Mouse (Mus musculus): ENCODE measurements at regions not wholly inside any gene's neighbourhood (a gene's known extent, or its start where the extent isn't known, plus 50 kb on each side); places are given as distances from the start of the nearest gene placed in this dataset.
A peak's percentile ranks its signal among the peaks of the same experiment; 100 is the strongest.

DNA sequence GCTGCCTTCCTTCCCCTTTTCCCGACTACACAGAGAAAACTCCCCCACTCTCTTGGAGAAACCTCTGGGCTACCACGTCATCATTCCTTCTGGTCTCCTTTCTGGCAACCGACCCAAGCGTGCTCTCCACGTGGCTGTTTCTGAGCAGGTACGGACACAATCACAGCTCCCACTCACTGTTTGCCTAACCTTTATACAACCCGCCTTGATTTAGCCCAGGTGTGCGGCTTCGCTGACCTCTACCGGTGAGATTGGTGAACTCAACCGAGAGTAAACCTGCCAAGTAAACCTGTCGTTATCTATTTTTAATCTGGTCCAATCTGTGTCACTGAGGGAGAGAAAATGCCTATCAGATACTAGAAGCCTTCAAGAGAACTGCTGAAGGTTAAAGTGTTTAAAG is 142.7 kb upstream of the Gnai1 start:
- Histone ChIP-seq H3K27me3 (ENCODE audit: control insufficient read depth, insufficient read depth, low read length) (no peaks in the 10 kb centered on the region), H3K4me2 (replicated peaks; ENCODE audit: low read depth, low read length) (no peak overlapping the region), H3K9me3 (ENCODE audit: control insufficient read depth, low read depth, low read length) (no peaks in the 10 kb centered on the region), H3K9ac (replicated peaks; ENCODE audit: low read depth, low read length) (no peak overlapping the region), H3K4me1 (ENCODE audit: control insufficient read depth, insufficient read depth, low read length) (no peaks in the 10 kb centered on the region), H3K36me3 (ENCODE audit: control insufficient read depth, insufficient read depth, low read length) (no peaks in the 10 kb centered on the region), H3K4me3 (ENCODE audit: low read depth, low read length) (no peak overlapping the region), H3K27ac (ENCODE audit: low read length) (no peak overlapping the region)
- ATAC-seq (ENCODE audit: insufficient number of reproducible peaks, insufficient read depth, low FRiP score, low read depth): peak; percentile 77
- 17% methylated on average over 12 of the region's 12 CpGs for WGBS

DNA sequence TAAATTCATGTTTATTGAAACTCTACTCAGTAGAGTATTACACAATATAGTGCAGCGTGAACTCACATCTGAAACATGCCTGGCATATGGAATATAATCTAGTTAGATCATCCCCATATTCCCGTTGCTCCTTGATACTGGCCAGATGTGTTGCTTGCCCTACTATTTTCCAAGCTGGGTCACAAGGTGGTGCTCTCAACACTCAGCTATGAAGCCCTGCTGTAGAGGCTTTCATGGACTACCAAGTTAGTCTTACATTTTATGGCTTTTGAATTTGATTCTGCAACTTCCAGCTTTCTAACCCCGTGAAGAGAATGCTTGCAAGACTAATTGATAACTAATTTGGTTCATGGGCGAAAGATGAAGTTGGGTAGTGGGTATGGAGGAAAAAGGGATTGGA is 134.2 kb upstream of the Gnai1 start:
- ATAC-seq (ENCODE audit: insufficient number of reproducible peaks, insufficient read depth, low FRiP score, low read depth): no peak
- H3K4me3 ChIP-seq (ENCODE audit: low read depth, low read length): no peak overlapping the region
- H3K4me1 ChIP-seq (ENCODE audit: control insufficient read depth, insufficient read depth, low read length): no peaks in the 10 kb centered on the region
- H3K27me3 ChIP-seq (ENCODE audit: control insufficient read depth, insufficient read depth, low read length): no peaks in the 10 kb centered on the region
- 70% methylated on average over 4 of the region's 4 CpGs for WGBS
- H3K4me2 ChIP-seq (replicated peaks; ENCODE audit: low read depth, low read length): no peak overlapping the region
- H3K9ac ChIP-seq (replicated peaks; ENCODE audit: low read depth, low read length): no peak overlapping the region
- H3K27ac ChIP-seq (ENCODE audit: low read length): no peak overlapping the region
- no peaks in the 10 kb centered on the region for H3K36me3 ChIP-seq (ENCODE audit: control insufficient read depth, insufficient read depth, low read length)
- H3K9me3 ChIP-seq (ENCODE audit: control insufficient read depth, low read depth, low read length): no peaks in the 10 kb centered on the region

DNA sequence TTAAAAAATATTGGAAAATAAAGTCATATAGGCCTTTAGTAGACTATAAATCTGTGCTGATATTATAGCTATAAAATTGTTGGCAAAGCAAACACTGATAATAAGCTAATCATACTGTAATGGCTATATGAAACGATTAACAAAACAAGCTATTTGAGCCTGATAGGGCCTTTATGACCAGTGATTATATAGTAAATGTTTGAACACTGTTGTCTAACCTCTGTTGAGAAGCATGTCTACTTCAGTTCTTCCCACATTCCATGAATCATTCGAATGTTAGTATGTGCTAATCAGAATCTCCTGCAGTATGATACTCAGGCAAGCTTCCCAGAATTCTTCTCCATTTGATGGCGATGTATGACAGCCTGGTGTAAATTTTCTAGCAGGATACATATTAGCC is 129.6 kb upstream of the Gnai1 start:
- Histone ChIP-seq H3K27me3 (ENCODE audit: control insufficient read depth, insufficient read depth, low read length) (no peaks in the 10 kb centered on the region), H3K36me3 (ENCODE audit: control insufficient read depth, insufficient read depth, low read length) (no peaks in the 10 kb centered on the region), H3K4me2 (replicated peaks; ENCODE audit: low read depth, low read length) (no peak overlapping the region), H3K27ac (ENCODE audit: low read length) (no peak overlapping the region), H3K9ac (replicated peaks; ENCODE audit: low read depth, low read length) (no peak overlapping the region), H3K4me3 (ENCODE audit: low read depth, low read length) (no peak overlapping the region), H3K9me3 (ENCODE audit: control insufficient read depth, low read depth, low read length) (no peaks in the 10 kb centered on the region), H3K4me1 (ENCODE audit: control insufficient read depth, insufficient read depth, low read length) (no peaks in the 10 kb centered on the region)
- 84% methylated on average over 3 of the region's 3 CpGs for WGBS
- no peak for ATAC-seq (ENCODE audit: insufficient number of reproducible peaks, insufficient read depth, low FRiP score, low read depth)

DNA sequence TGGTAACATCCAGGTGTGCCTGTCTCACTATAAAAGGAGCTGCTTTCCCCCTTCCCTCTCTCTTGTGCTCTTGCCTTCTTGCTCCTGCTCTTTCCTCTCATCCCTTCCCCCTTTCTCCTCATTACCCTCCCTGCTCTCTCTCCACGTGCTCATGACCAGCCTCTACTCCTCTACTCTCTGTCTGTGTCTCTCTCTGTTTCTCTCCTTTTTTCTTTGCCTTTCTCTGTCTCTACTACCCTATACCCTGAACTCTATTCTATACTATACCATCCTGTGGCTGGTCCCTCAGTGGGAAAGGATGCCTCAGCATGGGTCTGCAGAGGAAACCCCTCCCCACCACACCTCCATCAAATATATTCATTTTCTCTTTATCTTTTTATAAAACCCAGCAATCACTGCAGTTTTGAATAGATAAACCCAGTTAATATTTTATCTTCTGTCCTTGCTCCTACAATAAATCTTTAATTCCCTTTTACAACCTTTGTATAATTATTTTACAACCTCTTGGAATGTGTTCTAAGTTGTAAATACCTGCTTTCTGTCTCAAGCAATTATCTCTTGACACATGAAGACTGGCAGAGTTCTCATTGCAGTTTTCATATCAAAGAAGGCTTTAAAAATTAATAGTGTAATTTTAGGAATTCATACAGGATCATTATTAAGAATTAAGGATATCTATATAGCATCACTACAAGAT is 127.1 kb upstream of the Gnai1 start:
- H3K4me1 ChIP-seq (ENCODE audit: control insufficient read depth, insufficient read depth, low read length): no peaks in the 10 kb centered on the region
- H3K27me3 ChIP-seq (ENCODE audit: control insufficient read depth, insufficient read depth, low read length): no peaks in the 10 kb centered on the region
- H3K4me3 ChIP-seq (ENCODE audit: low read depth, low read length): no peak overlapping the region
- H3K36me3 ChIP-seq (ENCODE audit: control insufficient read depth, insufficient read depth, low read length): no peaks in the 10 kb centered on the region
- no peak for ATAC-seq (ENCODE audit: insufficient number of reproducible peaks, insufficient read depth, low FRiP score, low read depth)
- WGBS: 23% methylated on average over 1 of the region's 1 CpGs
- H3K9me3 ChIP-seq (ENCODE audit: control insufficient read depth, low read depth, low read length): no peaks in the 10 kb centered on the region
- H3K9ac ChIP-seq (replicated peaks; ENCODE audit: low read depth, low read length): no peak overlapping the region
- H3K27ac ChIP-seq (ENCODE audit: low read length): no peak overlapping the region
- no peak overlapping the region for H3K4me2 ChIP-seq (replicated peaks; ENCODE audit: low read depth, low read length)

DNA sequence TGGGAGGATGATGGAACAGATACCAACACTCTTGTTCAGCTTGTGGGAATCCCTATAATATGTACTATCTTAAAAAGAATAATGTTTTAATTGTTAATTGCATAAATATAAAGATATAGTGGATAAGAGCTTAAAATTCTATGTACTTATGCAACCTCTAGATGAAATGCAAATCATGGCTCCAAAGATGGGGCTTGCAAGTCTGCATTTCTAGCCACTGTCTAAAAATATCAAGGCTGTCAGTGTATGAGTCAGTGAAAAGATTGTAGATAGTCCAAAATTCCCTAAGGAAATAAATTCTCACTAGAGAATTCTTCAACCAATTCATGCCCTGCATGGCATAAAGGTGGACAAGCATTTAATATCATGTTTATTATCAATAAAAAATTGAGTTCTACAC is 124.2 kb upstream of the Gnai1 start:
- H3K27ac ChIP-seq (ENCODE audit: low read length): no peak overlapping the region
- H3K36me3 ChIP-seq (ENCODE audit: control insufficient read depth, insufficient read depth, low read length): no peaks in the 10 kb centered on the region
- no peaks in the 10 kb centered on the region for H3K27me3 ChIP-seq (ENCODE audit: control insufficient read depth, insufficient read depth, low read length)
- H3K9me3 ChIP-seq (ENCODE audit: control insufficient read depth, low read depth, low read length): no peaks in the 10 kb centered on the region
- H3K9ac ChIP-seq (replicated peaks; ENCODE audit: low read depth, low read length): no peak overlapping the region
- ATAC-seq (ENCODE audit: insufficient number of reproducible peaks, insufficient read depth, low FRiP score, low read depth): no peak
- H3K4me3 ChIP-seq (ENCODE audit: low read depth, low read length): no peak overlapping the region
- H3K4me2 ChIP-seq (replicated peaks; ENCODE audit: low read depth, low read length): no peak overlapping the region
- no peaks in the 10 kb centered on the region for H3K4me1 ChIP-seq (ENCODE audit: control insufficient read depth, insufficient read depth, low read length)

DNA sequence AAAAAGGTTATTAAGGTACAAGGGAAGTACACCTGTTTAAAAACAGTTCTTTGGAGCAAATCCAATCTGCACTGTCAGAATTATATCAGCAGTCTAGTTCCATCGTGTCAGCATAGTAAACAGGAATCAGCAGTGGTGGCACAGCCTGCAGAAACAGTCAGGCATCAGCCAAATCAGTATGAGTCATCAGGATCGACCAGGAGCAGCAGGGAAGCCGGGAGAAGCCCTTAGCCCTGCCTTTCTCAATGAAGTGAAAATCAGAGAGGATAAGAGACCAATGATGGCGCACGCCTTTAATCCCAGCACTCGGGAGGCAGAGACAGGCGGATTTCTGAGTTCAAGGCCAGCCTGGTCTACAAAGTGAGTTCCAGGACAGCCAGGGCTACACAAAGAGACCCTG is 118.3 kb upstream of the Gnai1 start:
- WGBS: 83% methylated on average over 7 of the region's 7 CpGs
- Histone ChIP-seq H3K27me3 (ENCODE audit: control insufficient read depth, insufficient read depth, low read length) (no peaks in the 10 kb centered on the region), H3K4me1 (ENCODE audit: control insufficient read depth, insufficient read depth, low read length) (no peaks in the 10 kb centered on the region), H3K4me3 (ENCODE audit: low read depth, low read length) (no peak overlapping the region), H3K9ac (replicated peaks; ENCODE audit: low read depth, low read length) (no peak overlapping the region), H3K4me2 (replicated peaks; ENCODE audit: low read depth, low read length) (no peak overlapping the region), H3K27ac (ENCODE audit: low read length) (no peak overlapping the region), H3K9me3 (ENCODE audit: control insufficient read depth, low read depth, low read length) (no peaks in the 10 kb centered on the region), H3K36me3 (ENCODE audit: control insufficient read depth, insufficient read depth, low read length) (no peaks in the 10 kb centered on the region)
- no peak for ATAC-seq (ENCODE audit: insufficient number of reproducible peaks, insufficient read depth, low FRiP score, low read depth)

DNA sequence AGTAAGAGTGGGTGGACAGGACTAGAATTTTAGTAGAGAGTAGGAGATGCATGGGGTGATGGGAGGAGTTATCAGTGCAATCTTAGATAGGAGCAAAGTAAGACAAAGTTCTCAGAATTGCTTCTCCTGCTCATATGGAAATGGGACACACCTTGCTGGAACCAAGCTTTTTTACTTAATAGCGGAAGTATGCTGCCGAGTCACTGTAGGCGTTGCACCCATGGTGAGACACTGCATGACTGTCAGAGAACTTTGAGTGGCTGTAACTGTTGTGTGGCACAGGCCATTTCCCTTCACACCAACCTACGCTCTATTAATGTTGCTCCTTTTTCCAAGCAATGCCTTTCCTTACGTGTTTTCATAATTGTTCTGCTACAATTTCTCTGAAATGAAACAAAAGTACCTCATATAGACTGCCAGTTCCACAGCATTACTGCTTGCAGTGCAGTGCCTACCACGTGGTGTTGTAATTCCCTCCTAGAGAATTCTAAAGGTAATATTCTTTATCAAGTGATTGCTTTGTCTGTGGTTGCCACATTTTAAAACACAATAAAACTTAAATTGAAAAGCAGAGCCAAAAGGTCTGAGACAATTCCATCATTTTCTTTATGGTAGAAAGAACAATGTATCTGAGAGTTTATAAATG is 117.3 kb upstream of the Gnai1 start:
- no peaks in the 10 kb centered on the region for H3K4me1 ChIP-seq (ENCODE audit: control insufficient read depth, insufficient read depth, low read length)
- no peak overlapping the region for H3K4me2 ChIP-seq (replicated peaks; ENCODE audit: low read depth, low read length)
- no peak overlapping the region for H3K9ac ChIP-seq (replicated peaks; ENCODE audit: low read depth, low read length)
- H3K27me3 ChIP-seq (ENCODE audit: control insufficient read depth, insufficient read depth, low read length): no peaks in the 10 kb centered on the region
- no peaks in the 10 kb centered on the region for H3K36me3 ChIP-seq (ENCODE audit: control insufficient read depth, insufficient read depth, low read length)
- H3K4me3 ChIP-seq (ENCODE audit: low read depth, low read length): no peak overlapping the region
- no peaks in the 10 kb centered on the region for H3K9me3 ChIP-seq (ENCODE audit: control insufficient read depth, low read depth, low read length)
- no peak for ATAC-seq (ENCODE audit: insufficient number of reproducible peaks, insufficient read depth, low FRiP score, low read depth)
- 84% methylated on average over 6 of the region's 6 CpGs for WGBS
- H3K27ac ChIP-seq (ENCODE audit: low read length): no peak overlapping the region

DNA sequence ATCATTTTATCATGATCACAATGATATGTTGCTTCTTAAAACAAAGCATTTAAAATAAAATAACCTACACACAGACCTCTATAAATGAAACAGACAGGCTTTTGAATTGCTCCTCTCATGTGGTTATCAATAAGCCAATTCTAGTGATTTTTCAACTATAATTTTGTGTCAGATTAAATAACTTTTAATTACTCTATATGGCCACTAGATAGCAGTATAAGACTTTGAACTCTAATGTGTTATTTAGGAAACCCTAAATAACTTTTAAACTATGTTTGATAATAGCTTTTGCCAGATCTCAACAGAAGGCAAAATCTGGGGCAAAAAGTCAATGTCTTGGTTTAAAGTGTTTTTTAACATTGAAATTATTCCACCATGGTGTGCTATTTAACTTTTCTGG is 112.0 kb upstream of the Gnai1 start:
- no peaks in the 10 kb centered on the region for H3K9me3 ChIP-seq (ENCODE audit: control insufficient read depth, low read depth, low read length)
- H3K4me3 ChIP-seq (ENCODE audit: low read depth, low read length): no peak overlapping the region
- no peak for ATAC-seq (ENCODE audit: insufficient number of reproducible peaks, insufficient read depth, low FRiP score, low read depth)
- H3K9ac ChIP-seq (replicated peaks; ENCODE audit: low read depth, low read length): no peak overlapping the region
- no peak overlapping the region for H3K4me2 ChIP-seq (replicated peaks; ENCODE audit: low read depth, low read length)
- H3K4me1 ChIP-seq (ENCODE audit: control insufficient read depth, insufficient read depth, low read length): no peaks in the 10 kb centered on the region
- no peak overlapping the region for H3K27ac ChIP-seq (ENCODE audit: low read length)
- no peaks in the 10 kb centered on the region for H3K27me3 ChIP-seq (ENCODE audit: control insufficient read depth, insufficient read depth, low read length)
- no peaks in the 10 kb centered on the region for H3K36me3 ChIP-seq (ENCODE audit: control insufficient read depth, insufficient read depth, low read length)

DNA sequence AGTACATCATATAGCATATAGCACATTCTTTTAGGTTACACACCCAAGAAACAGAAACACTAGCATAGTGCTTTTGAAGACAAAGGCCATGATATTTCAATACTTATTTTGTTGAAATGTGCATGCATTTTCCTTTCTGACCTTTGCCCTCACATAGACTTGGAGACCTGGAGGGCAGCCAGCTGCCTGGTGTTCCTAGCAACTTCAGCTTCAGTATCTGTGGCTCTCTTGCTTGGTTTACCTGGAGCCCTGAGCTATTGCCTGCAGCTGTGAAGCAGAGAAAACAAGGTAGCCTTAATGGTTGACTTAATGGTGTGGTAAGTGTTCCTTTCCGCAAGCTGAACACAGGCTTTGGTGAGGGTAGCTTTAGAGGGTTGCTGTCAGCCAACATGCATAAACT is 97.6 kb upstream of the Gnai1 start:
- no peak overlapping the region for H3K4me2 ChIP-seq (replicated peaks; ENCODE audit: low read depth, low read length)
- no peak for ATAC-seq (ENCODE audit: insufficient number of reproducible peaks, insufficient read depth, low FRiP score, low read depth)
- no peak overlapping the region for H3K4me3 ChIP-seq (ENCODE audit: low read depth, low read length)
- H3K36me3 ChIP-seq (ENCODE audit: control insufficient read depth, insufficient read depth, low read length): no peaks in the 10 kb centered on the region
- H3K9ac ChIP-seq (replicated peaks; ENCODE audit: low read depth, low read length): no peak overlapping the region
- H3K27me3 ChIP-seq (ENCODE audit: control insufficient read depth, insufficient read depth, low read length): no peaks in the 10 kb centered on the region
- H3K4me1 ChIP-seq (ENCODE audit: control insufficient read depth, insufficient read depth, low read length): no peaks in the 10 kb centered on the region
- H3K27ac ChIP-seq (ENCODE audit: low read length): no peak overlapping the region
- no peaks in the 10 kb centered on the region for H3K9me3 ChIP-seq (ENCODE audit: control insufficient read depth, low read depth, low read length)
- WGBS: 77% methylated on average over 1 of the region's 1 CpGs

Measured in stomach, embryonic 14.5 days (tissue).